Mouse (Mus musculus): ENCODE data around the gene Aspm. TPM values are rescaled to one million over a fixed set of nuclear protein-coding genes. Genes with fewer than 3 reads are reported as not detected.
A peak's percentile ranks its signal among the peaks of the same experiment; 100 is the strongest.
"Not testable (repeated sequence)": the region's sequence is repeated elsewhere in the genome, so short reads cannot be mapped to it uniquely, and the experiment has no call there.

The Aspm gene
- polyA plus RNA-seq, 1 experiment from 2014 or later, result 14.8 TPM

GRCm38 (mm10) chr1:139423931-139424330 is 30.6 kb upstream of the Aspm start:
- 58% methylated on average over 10 of the region's 10 CpGs for WGBS
- H3K27me3 ChIP-seq (replicated peaks; ENCODE audit: control insufficient read depth, insufficient read depth, low read length), result no peaks in the 10 kb centered on the region
- peaks cover 11% of the 10 kb centered on the region for H3K36me3 ChIP-seq (ENCODE audit: control insufficient read depth, insufficient read depth, low read length)
- DNase-seq (ENCODE audit: low spot score) (no peak), ATAC-seq (ENCODE audit: low read depth) (no peak)
- H3K4me1 ChIP-seq (ENCODE audit: control insufficient read depth, insufficient read depth, low read length), result peaks cover 25% of the 10 kb centered on the region
- no peaks in the 10 kb centered on the region for H3K9me3 ChIP-seq (ENCODE audit: control insufficient read depth, low read length)
- peak overlapping the region; percentile 80 for H3K4me3 ChIP-seq (ENCODE audit: low read depth, low read length)
- H3K9ac ChIP-seq (ENCODE audit: low read depth, low read length), result peak overlapping the region; percentile 49
- no peak overlapping the region for H3K27ac ChIP-seq (replicated peaks; ENCODE audit: low read depth, low read length)
- H3K4me2 ChIP-seq (ENCODE audit: low read depth, low read length), result peak overlapping the region; percentile 69

DNA sequence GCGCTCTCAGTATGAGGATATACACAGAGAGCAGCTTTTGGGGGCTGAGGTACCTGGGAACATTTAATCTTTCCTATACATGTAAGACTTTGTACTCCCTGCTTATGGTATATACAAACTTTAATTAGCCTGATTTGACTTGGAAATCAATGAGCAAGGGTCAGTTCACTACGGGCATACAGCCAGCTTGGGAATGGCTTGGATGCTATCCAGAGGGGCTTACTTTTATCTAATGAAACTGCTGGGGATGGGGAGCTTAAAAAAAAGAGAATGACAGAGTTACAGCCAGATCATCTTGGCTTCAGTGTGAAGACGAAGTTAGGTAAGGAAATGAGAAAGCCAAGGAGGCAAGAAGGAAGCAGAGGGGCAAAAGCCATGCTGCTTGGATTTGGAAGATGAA is 29.6 kb upstream of the Aspm start:
- WGBS, result 45% methylated on average over 3 of the region's 3 CpGs
- H3K27me3 ChIP-seq (replicated peaks; ENCODE audit: control insufficient read depth, insufficient read depth, low read length), result no peaks in the 10 kb centered on the region
- ATAC-seq (ENCODE audit: low read depth) (no peak), DNase-seq (ENCODE audit: low spot score) (no peak)
- peak overlapping the region; percentile 45; the same call in 1 of the 2 replicates for H3K9ac ChIP-seq (ENCODE audit: low read depth, low read length)
- peaks cover 21% of the 10 kb centered on the region for H3K36me3 ChIP-seq (ENCODE audit: control insufficient read depth, insufficient read depth, low read length)
- H3K4me3 ChIP-seq (ENCODE audit: low read depth, low read length), result peak overlapping the region; percentile 30
- H3K27ac ChIP-seq (replicated peaks; ENCODE audit: low read depth, low read length), result no peak overlapping the region
- H3K9me3 ChIP-seq (ENCODE audit: control insufficient read depth, low read length), result no peaks in the 10 kb centered on the region
- peaks cover 25% of the 10 kb centered on the region for H3K4me1 ChIP-seq (ENCODE audit: control insufficient read depth, insufficient read depth, low read length)
- peak overlapping the region; percentile 60 for H3K4me2 ChIP-seq (ENCODE audit: low read depth, low read length)

DNA sequence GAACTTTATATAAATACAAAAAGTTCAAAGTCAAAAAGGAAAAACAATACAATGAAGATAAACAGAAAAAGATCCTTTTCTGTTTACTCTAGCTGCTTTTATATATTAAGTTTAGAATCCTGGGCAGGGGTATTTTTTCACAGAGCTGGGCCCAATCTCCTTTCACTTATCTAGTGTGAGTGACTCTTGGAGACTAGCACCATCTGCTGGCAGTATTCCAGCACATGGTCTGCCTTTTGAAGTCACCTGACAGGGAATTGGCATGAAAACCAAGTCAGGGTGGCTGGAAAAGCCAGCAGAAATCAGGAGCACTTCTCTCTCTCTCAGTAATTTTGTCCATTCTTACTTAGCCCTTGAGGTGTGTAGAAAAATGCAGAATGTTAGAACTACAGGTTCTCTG is 16.2 kb upstream of the Aspm start:
- Histone ChIP-seq H3K9ac (ENCODE audit: low read depth, low read length) (no peak overlapping the region), H3K27me3 (replicated peaks; ENCODE audit: control insufficient read depth, insufficient read depth, low read length) (no peaks in the 10 kb centered on the region), H3K4me1 (ENCODE audit: control insufficient read depth, insufficient read depth, low read length) (no peaks in the 10 kb centered on the region), H3K27ac (replicated peaks; ENCODE audit: low read depth, low read length) (no peak overlapping the region), H3K36me3 (ENCODE audit: control insufficient read depth, insufficient read depth, low read length) (peaks cover 62% of the 10 kb centered on the region), H3K4me2 (ENCODE audit: low read depth, low read length) (no peak overlapping the region), H3K4me3 (ENCODE audit: low read depth, low read length) (no peak overlapping the region), H3K9me3 (ENCODE audit: control insufficient read depth, low read length) (no peaks in the 10 kb centered on the region)
- ATAC-seq (ENCODE audit: low read depth) (no peak), DNase-seq (ENCODE audit: low spot score) (peak; percentile 73)

DNA sequence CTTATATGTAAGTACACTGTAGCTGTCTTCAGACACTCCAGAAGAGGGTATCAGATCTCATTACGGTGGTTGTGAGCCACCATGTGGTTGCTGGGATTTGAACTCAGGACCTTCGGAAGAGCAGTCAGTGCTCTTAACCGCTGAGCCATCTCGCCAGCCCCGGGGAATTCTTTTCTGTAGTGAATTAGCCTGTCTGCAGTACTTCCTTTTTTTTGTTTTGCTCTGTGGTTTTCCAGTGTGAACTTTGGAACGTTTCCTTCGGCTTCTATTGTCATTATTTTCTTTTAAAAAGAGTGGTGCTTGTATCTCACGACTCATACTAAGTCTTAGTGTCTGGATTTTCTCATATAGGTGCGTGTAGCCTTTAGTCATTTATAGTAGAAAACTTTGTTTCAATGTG is 11.5 kb upstream of the Aspm start:
- DNase-seq (ENCODE audit: low spot score); H3K4me1 ChIP-seq (ENCODE audit: control insufficient read depth, insufficient read depth, low read length); H3K4me2 ChIP-seq (ENCODE audit: low read depth, low read length); H3K27me3 ChIP-seq (replicated peaks; ENCODE audit: control insufficient read depth, insufficient read depth, low read length); H3K27ac ChIP-seq (replicated peaks; ENCODE audit: low read depth, low read length); H3K4me3 ChIP-seq (ENCODE audit: low read depth, low read length); H3K9me3 ChIP-seq (ENCODE audit: control insufficient read depth, low read length); H3K9ac ChIP-seq (ENCODE audit: low read depth, low read length); ATAC-seq (ENCODE audit: low read depth): not testable (repeated sequence)
- 90% methylated on average over 9 of the region's 9 CpGs for WGBS
- peaks cover 45% of the 10 kb centered on the region for H3K36me3 ChIP-seq (ENCODE audit: control insufficient read depth, insufficient read depth, low read length)

GRCm38 (mm10) chr1:139455226-139455869 is 776 bp downstream of the Aspm start:
- H3K4me2 ChIP-seq (ENCODE audit: low read depth, low read length), result peak overlapping the region; percentile 89
- H3K27ac ChIP-seq (replicated peaks; ENCODE audit: low read depth, low read length), result peak overlapping the region; percentile 8; the same call in 1 of the 2 replicates
- peak; percentile 15 for ATAC-seq (ENCODE audit: low read depth)
- H3K36me3 ChIP-seq (ENCODE audit: control insufficient read depth, insufficient read depth, low read length), result peaks cover 19% of the 10 kb centered on the region; the same call in 1 of the 2 replicates
- peak overlapping the region; percentile 83 for H3K4me3 ChIP-seq (ENCODE audit: low read depth, low read length)
- H3K4me1 ChIP-seq (ENCODE audit: control insufficient read depth, insufficient read depth, low read length), result peaks cover 8% of the 10 kb centered on the region
- peak overlapping the region; percentile 76 for H3K9ac ChIP-seq (ENCODE audit: low read depth, low read length)
- H3K27me3 ChIP-seq (replicated peaks; ENCODE audit: control insufficient read depth, insufficient read depth, low read length), result no peaks in the 10 kb centered on the region
- DNase-seq (ENCODE audit: low spot score), result peak; percentile 4
- WGBS, result 2% methylated on average over 17 of the region's 17 CpGs
- H3K9me3 ChIP-seq (ENCODE audit: control insufficient read depth, low read length), result no peaks in the 10 kb centered on the region

GRCm38 (mm10) chr1:139460807-139461206 is 6.2 kb downstream of the Aspm start:
- Histone ChIP-seq H3K27ac (replicated peaks; ENCODE audit: low read depth, low read length) (no peak overlapping the region), H3K36me3 (ENCODE audit: control insufficient read depth, insufficient read depth, low read length) (peaks cover 58% of the 10 kb centered on the region), H3K4me3 (ENCODE audit: low read depth, low read length) (no peak overlapping the region), H3K9ac (ENCODE audit: low read depth, low read length) (no peak overlapping the region), H3K4me1 (ENCODE audit: control insufficient read depth, insufficient read depth, low read length) (peaks cover 5% of the 10 kb centered on the region), H3K4me2 (ENCODE audit: low read depth, low read length) (no peak overlapping the region), H3K27me3 (replicated peaks; ENCODE audit: control insufficient read depth, insufficient read depth, low read length) (no peaks in the 10 kb centered on the region), H3K9me3 (ENCODE audit: control insufficient read depth, low read length) (no peaks in the 10 kb centered on the region)
- ATAC-seq (ENCODE audit: low read depth), result no peak
- 76% methylated on average over 5 of the region's 5 CpGs for WGBS
- no peak for DNase-seq (ENCODE audit: low spot score)

GRCm38 (mm10) chr1:139465936-139466335 is 11.4 kb downstream of the Aspm start:
- Histone ChIP-seq H3K4me2 (ENCODE audit: low read depth, low read length) (no peak overlapping the region), H3K27ac (replicated peaks; ENCODE audit: low read depth, low read length) (no peak overlapping the region), H3K9me3 (ENCODE audit: control insufficient read depth, low read length) (no peaks in the 10 kb centered on the region), H3K36me3 (ENCODE audit: control insufficient read depth, insufficient read depth, low read length) (peaks cover 67% of the 10 kb centered on the region), H3K9ac (ENCODE audit: low read depth, low read length) (no peak overlapping the region), H3K4me3 (ENCODE audit: low read depth, low read length) (no peak overlapping the region), H3K4me1 (ENCODE audit: control insufficient read depth, insufficient read depth, low read length) (no peaks in the 10 kb centered on the region), H3K27me3 (replicated peaks; ENCODE audit: control insufficient read depth, insufficient read depth, low read length) (no peaks in the 10 kb centered on the region)
- no peak for DNase-seq (ENCODE audit: low spot score)
- WGBS, result 91% methylated on average over 11 of the region's 11 CpGs
- ATAC-seq (ENCODE audit: low read depth), result no peak

GRCm38 (mm10) chr1:139478898-139479297 is 24.3 kb downstream of the Aspm start:
- Histone ChIP-seq H3K27me3 (replicated peaks; ENCODE audit: control insufficient read depth, insufficient read depth, low read length) (no peaks in the 10 kb centered on the region), H3K36me3 (ENCODE audit: control insufficient read depth, insufficient read depth, low read length) (peaks cover 80% of the 10 kb centered on the region), H3K4me3 (ENCODE audit: low read depth, low read length) (no peak overlapping the region), H3K9ac (ENCODE audit: low read depth, low read length) (no peak overlapping the region), H3K9me3 (ENCODE audit: control insufficient read depth, low read length) (no peaks in the 10 kb centered on the region), H3K27ac (replicated peaks; ENCODE audit: low read depth, low read length) (no peak overlapping the region), H3K4me1 (ENCODE audit: control insufficient read depth, insufficient read depth, low read length) (no peaks in the 10 kb centered on the region), H3K4me2 (ENCODE audit: low read depth, low read length) (no peak overlapping the region)
- WGBS, result 89% methylated on average over 11 of the region's 11 CpGs
- ATAC-seq (ENCODE audit: low read depth) (no peak), DNase-seq (ENCODE audit: low spot score) (no peak)

- Histone ChIP-seq H3K27ac (replicated peaks; ENCODE audit: low read depth, low read length) (no peak overlapping the region), H3K4me2 (ENCODE audit: low read depth, low read length) (no peak overlapping the region), H3K27me3 (replicated peaks; ENCODE audit: control insufficient read depth, insufficient read depth, low read length) (no peaks in the 10 kb centered on the region), H3K9me3 (ENCODE audit: control insufficient read depth, low read length) (no peaks in the 10 kb centered on the region), H3K9ac (ENCODE audit: low read depth, low read length) (no peak overlapping the region), H3K4me3 (ENCODE audit: low read depth, low read length) (no peak overlapping the region), H3K4me1 (ENCODE audit: control insufficient read depth, insufficient read depth, low read length) (no peaks in the 10 kb centered on the region), H3K36me3 (ENCODE audit: control insufficient read depth, insufficient read depth, low read length) (peaks cover 70% of the 10 kb centered on the region)
- WGBS, result 92% methylated on average over 8 of the region's 8 CpGs
- no peak for ATAC-seq (ENCODE audit: low read depth)
- no peak for DNase-seq (ENCODE audit: low spot score)
Observed at GRCm38 (mm10) chr1:139480246-139480645, 25.7 kb downstream of the Aspm start.

All from embryonic facial prominence, embryonic 14.5 days (tissue).